Mouse (Mus musculus): ENCODE measurements around the gene Marc2. TPM values are rescaled to one million over a fixed set of nuclear protein-coding genes. Genes with fewer than 3 reads are reported as not detected.

The Marc2 gene
- polyA plus RNA-seq, 1 experiment, result 99.6 TPM

DNA sequence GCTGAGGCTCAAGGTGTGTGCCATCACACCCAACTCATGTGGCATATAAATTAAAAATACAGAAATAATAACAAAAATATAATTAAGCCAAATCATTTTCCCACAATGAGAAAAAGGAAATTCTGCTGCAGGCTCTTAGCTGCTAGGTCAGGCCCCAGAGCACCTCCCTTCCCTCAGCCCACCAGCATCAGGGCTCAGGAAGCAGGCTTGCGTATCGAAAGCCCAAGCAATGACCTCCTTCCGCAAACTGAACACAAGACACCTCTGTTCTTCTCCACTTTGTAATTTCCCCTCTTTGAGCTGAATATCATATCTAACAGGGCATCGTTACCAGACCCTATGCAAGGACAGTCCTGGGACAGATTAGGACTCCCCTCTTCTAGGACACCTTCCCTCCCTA lies 40.5 kb downstream of the Marc2 start:
- no peaks in the 10 kb centered on the region for H3K36me3 ChIP-seq (ENCODE audit: control insufficient read depth, insufficient read depth)
- no peaks in the 10 kb centered on the region for H3K79me2 ChIP-seq (ENCODE audit: control insufficient read depth, insufficient read depth)
- H3K4me3 ChIP-seq, result no peak overlapping the region
- no peak overlapping the region for H3K4me2 ChIP-seq (ENCODE audit: low read depth)
- H3ac ChIP-seq (ENCODE audit: control insufficient read depth, insufficient read length), result no peak overlapping the region
- no peak for TF ChIP-seq POLR2AphosphoS2 (IDR thresholded peaks at IDR 0.05; ENCODE audit: insufficient read length, low read depth)
- no peak for TF ChIP-seq MAX (IDR thresholded peaks at IDR 0.05; ENCODE audit: low read depth)
- TF ChIP-seq CEBPB (IDR thresholded peaks at IDR 0.05; ENCODE audit: insufficient read depth, poor library complexity, severe bottlenecking), result no peak
- TF ChIP-seq TCF3 (IDR thresholded peaks at IDR 0.05; ENCODE audit: insufficient read length, low read depth), result no peak
- no peak for TF ChIP-seq TCF12 (IDR thresholded peaks at IDR 0.05; ENCODE audit: insufficient read depth, poor library complexity, severe bottlenecking)
- TF ChIP-seq SRF (IDR thresholded peaks at IDR 0.05; ENCODE audit: control insufficient read depth, insufficient read length, low read depth), result no peak
- no peak for TF ChIP-seq POLR2A (IDR thresholded peaks at IDR 0.05; ENCODE audit: insufficient read length, low read depth)
- TF ChIP-seq MYOG (IDR thresholded peaks at IDR 0.05; ENCODE audit: control insufficient read depth in 1 of 3, insufficient read depth in 1 of 3, insufficient read length in 2 of 3, low read depth in 2 of 3), result no peak
- no peak for TF ChIP-seq USF1 (IDR thresholded peaks at IDR 0.05; ENCODE audit: low read depth)
- no peak for TF ChIP-seq MYOD1 (IDR thresholded peaks at IDR 0.05; ENCODE audit: control insufficient read depth in 1 of 3, insufficient read length in 2 of 3, low read depth in 2 of 3)
- TF ChIP-seq REST (IDR thresholded peaks at IDR 0.05; ENCODE audit: insufficient read depth, insufficient read length), result no peak
- TF ChIP-seq E2F4 (IDR thresholded peaks at IDR 0.05; ENCODE audit: insufficient read depth), result no peak
- no peaks in the 10 kb centered on the region for H3K27me3 ChIP-seq (ENCODE audit: control insufficient read depth, insufficient read depth, insufficient read length)

- H3K36me3 ChIP-seq (ENCODE audit: control insufficient read depth, insufficient read depth), result no peaks in the 10 kb centered on the region
- no peaks in the 10 kb centered on the region for H3K79me2 ChIP-seq (ENCODE audit: control insufficient read depth, insufficient read depth)
- H3K4me3 ChIP-seq, result no peak overlapping the region
- H3ac ChIP-seq (ENCODE audit: control insufficient read depth, insufficient read length), result no peak overlapping the region
- no peak for TF ChIP-seq POLR2AphosphoS2 (IDR thresholded peaks at IDR 0.05; ENCODE audit: insufficient read length, low read depth)
- no peak for TF ChIP-seq MAX (IDR thresholded peaks at IDR 0.05; ENCODE audit: low read depth)
- no peak for TF ChIP-seq E2F4 (IDR thresholded peaks at IDR 0.05; ENCODE audit: insufficient read depth)
- no peak for TF ChIP-seq MYOG (IDR thresholded peaks at IDR 0.05; ENCODE audit: control insufficient read depth in 1 of 3, insufficient read depth in 1 of 3, insufficient read length in 2 of 3, low read depth in 2 of 3)
- no peak overlapping the region for H3K4me2 ChIP-seq (ENCODE audit: low read depth)
- H3K27me3 ChIP-seq (ENCODE audit: control insufficient read depth, insufficient read depth, insufficient read length), result no peaks in the 10 kb centered on the region
These were observed 52.9 kb downstream of the Marc2 start for GRCm38 (mm10) chr1:184793163-184793876.

DNA sequence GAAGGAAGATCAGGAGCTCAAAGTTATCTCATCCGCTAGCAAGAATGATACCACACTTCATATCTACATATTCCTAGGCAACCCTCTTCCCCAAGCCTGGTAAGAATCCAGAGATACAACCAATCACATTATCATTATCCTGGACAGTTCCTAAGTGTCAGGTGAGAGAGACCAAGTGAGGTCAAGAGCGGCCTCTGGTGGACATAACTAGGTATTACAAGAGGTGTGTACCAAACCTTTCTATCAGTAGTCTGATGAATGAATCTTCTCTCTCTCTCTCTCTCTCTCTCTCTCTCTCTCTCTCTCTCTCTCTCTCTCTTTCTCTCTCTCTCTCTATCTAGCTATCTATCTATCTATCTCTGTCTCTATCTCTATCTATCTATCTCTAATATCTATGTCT lies 55.1 kb downstream of the Marc2 start:
- TF ChIP-seq CEBPB (IDR thresholded peaks at IDR 0.05; ENCODE audit: insufficient read depth, poor library complexity, severe bottlenecking) (no peak), MAX (IDR thresholded peaks at IDR 0.05; ENCODE audit: low read depth) (no peak), MYOD1 (IDR thresholded peaks at IDR 0.05; ENCODE audit: control insufficient read depth in 1 of 3, insufficient read length in 2 of 3, low read depth in 2 of 3) (no peak), POLR2A (IDR thresholded peaks at IDR 0.05; ENCODE audit: insufficient read length, low read depth) (no peak), USF1 (IDR thresholded peaks at IDR 0.05; ENCODE audit: low read depth) (no peak), TCF3 (IDR thresholded peaks at IDR 0.05; ENCODE audit: insufficient read length, low read depth) (no peak), REST (IDR thresholded peaks at IDR 0.05; ENCODE audit: insufficient read depth, insufficient read length) (no peak), POLR2AphosphoS2 (IDR thresholded peaks at IDR 0.05; ENCODE audit: insufficient read length, low read depth) (no peak), E2F4 (IDR thresholded peaks at IDR 0.05; ENCODE audit: insufficient read depth) (no peak), SRF (IDR thresholded peaks at IDR 0.05; ENCODE audit: control insufficient read depth, insufficient read length, low read depth) (no peak), TCF12 (IDR thresholded peaks at IDR 0.05; ENCODE audit: insufficient read depth, poor library complexity, severe bottlenecking) (no peak), MYOG (IDR thresholded peaks at IDR 0.05; ENCODE audit: control insufficient read depth in 1 of 3, insufficient read depth in 1 of 3, insufficient read length in 2 of 3, low read depth in 2 of 3) (no peak)
- Histone ChIP-seq H3ac (ENCODE audit: control insufficient read depth, insufficient read length) (no peak overlapping the region), H3K4me3 (no peak overlapping the region), H3K27me3 (ENCODE audit: control insufficient read depth, insufficient read depth, insufficient read length) (no peaks in the 10 kb centered on the region), H3K4me2 (ENCODE audit: low read depth) (no peak overlapping the region), H3K36me3 (ENCODE audit: control insufficient read depth, insufficient read depth) (no peaks in the 10 kb centered on the region), H3K79me2 (ENCODE audit: control insufficient read depth, insufficient read depth) (no peaks in the 10 kb centered on the region)

DNA sequence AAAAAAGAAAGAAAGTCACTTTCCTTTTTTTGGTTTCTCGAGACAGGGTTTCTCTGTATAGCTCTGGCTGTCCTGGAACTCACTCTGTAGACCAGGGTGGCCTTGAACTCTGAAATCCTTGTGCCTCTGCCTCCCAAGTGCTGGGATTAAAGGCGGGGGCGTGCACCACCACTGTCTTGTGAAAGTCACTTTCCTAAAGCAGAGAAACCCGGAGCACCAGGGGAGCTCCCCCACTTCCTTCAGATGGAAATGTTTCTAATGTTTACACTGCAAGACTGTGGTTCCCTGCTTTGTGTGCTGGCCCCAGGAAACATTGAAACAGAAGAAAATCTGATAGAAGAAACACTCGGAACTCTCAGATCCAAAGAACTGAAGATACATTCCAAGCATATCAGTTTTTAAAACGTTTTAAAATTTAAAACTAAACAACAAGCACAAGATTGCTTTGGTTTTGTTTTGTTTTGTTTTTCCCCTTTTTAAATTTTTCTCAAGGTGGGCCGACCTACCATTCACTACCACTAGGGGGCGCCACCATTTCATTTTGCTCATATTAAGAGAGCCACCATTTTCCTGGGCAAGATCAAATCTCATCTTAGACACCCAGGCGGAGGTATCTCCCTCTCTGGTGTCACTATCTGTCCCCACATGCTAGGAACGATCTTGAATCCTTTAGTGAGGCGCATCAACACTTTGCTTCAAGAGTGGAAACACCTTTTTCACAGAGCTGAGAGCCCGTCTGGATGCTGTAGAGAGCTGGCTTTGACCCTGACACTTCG lies 59.7 kb downstream of the Marc2 start:
- H3K4me3 ChIP-seq, result no peak overlapping the region
- no peaks in the 10 kb centered on the region for H3K79me2 ChIP-seq (ENCODE audit: control insufficient read depth, insufficient read depth)
- no peak overlapping the region for H3K4me2 ChIP-seq (ENCODE audit: low read depth)
- H3K36me3 ChIP-seq (ENCODE audit: control insufficient read depth, insufficient read depth), result no peaks in the 10 kb centered on the region
- H3K27me3 ChIP-seq (ENCODE audit: control insufficient read depth, insufficient read depth, insufficient read length), result no peaks in the 10 kb centered on the region
- H3ac ChIP-seq (ENCODE audit: control insufficient read depth, insufficient read length), result no peak overlapping the region
- TF ChIP-seq REST (IDR thresholded peaks at IDR 0.05; ENCODE audit: insufficient read depth, insufficient read length) (no peak), MYOG (IDR thresholded peaks at IDR 0.05; ENCODE audit: control insufficient read depth in 1 of 3, insufficient read depth in 1 of 3, insufficient read length in 2 of 3, low read depth in 2 of 3) (no peak), TCF3 (IDR thresholded peaks at IDR 0.05; ENCODE audit: insufficient read length, low read depth) (no peak), TCF12 (IDR thresholded peaks at IDR 0.05; ENCODE audit: insufficient read depth, poor library complexity, severe bottlenecking) (no peak), MYOD1 (IDR thresholded peaks at IDR 0.05; ENCODE audit: control insufficient read depth in 1 of 3, insufficient read length in 2 of 3, low read depth in 2 of 3) (no peak)

All from myocyte (in vitro differentiated cells).